Mouse (Mus musculus) intestine, postnatal 0 days (tissue): ENCODE measurements around the gene Mad1l1. TPM values are rescaled to one million over a fixed set of nuclear protein-coding genes. Genes with fewer than 3 reads are reported as not detected.

Experiments
- ATAC-seq: fragments of 200-750 bp; cut with Nextera tagmentation; 2 replicates; pipeline ENCODE4 v1.8.0; 2017; ENCODE audit warnings: mild to moderate bottlenecking, moderate TSS enrichment, moderate library complexity
- H3K27ac ChIP-seq: fragments of 300-500 bp; sonication (generic); 2 replicates; pipeline ENCODE4 v1.5.1; 2014; ENCODE audit warnings: mild to moderate bottlenecking, low read depth, low read length, moderate library complexity
- H3K27me3 ChIP-seq: fragments of 300-500 bp; sonication (generic); replicated peaks from 2 replicates; pipeline ENCODE4 v1.6.1; 2014; ENCODE audit warnings: low read length, mixed read lengths; ENCODE audit not compliant: control insufficient read depth, insufficient read depth
- H3K36me3 ChIP-seq: fragments of 300-500 bp; sonication (generic); 2 replicates; pipeline ENCODE4 v1.6.1; 2014; ENCODE audit warnings: mild to moderate bottlenecking, moderate library complexity; ENCODE audit not compliant: control insufficient read depth, insufficient read depth
- H3K4me1 ChIP-seq: fragments of 300-500 bp; sonication (generic); replicated peaks from 2 replicates; pipeline ENCODE4 v1.6.1; 2014; ENCODE audit warnings: antibody characterized with exemption, low read length, mixed read lengths; ENCODE audit not compliant: control insufficient read depth, insufficient read depth
- H3K4me2 ChIP-seq: fragments of 300-500 bp; sonication (generic); replicated peaks from 2 replicates; pipeline ENCODE4 v1.6.1; 2014; ENCODE audit warnings: low read depth, mild to moderate bottlenecking, moderate library complexity
- H3K4me3 ChIP-seq: fragments of 300-500 bp; sonication (generic); 2 replicates; pipeline ENCODE4 v1.5.1; 2014; ENCODE audit warnings: low read depth, low read length
- H3K9ac ChIP-seq: fragments of 300-500 bp; sonication (generic); 2 replicates; pipeline ENCODE4 v1.6.1; 2014; ENCODE audit warnings: mild to moderate bottlenecking, low read depth, low read length
- H3K9me3 ChIP-seq: fragments of 300-500 bp; sonication (generic); 2 replicates; pipeline ENCODE4 v1.6.1; 2016; ENCODE audit warnings: mixed run types; ENCODE audit not compliant: control insufficient read depth
- CTCF ChIP-seq: sonication (generic); IDR thresholded peaks from 2 replicates; pipeline ENCODE4 v1.5.1; 2016; ENCODE audit warnings: low read depth, mild to moderate bottlenecking, control low read depth, antibody characterized with exemption, moderate library complexity
- WGBS: fragments of 180-500 bp; shearing (Covaris S2); extraction: QIAGEN DNeasy Blood & Tissue Kit; methylation state at CpG from one replicate; pipeline ENCODE4 v1.1.7; 2014; 5-methylcytosine and 5-hydroxymethylcytosine counted together
- polyA plus RNA-seq: library from polyadenylated mRNA; unstranded; fragments of >200 nt; fragmentation: Nextera tagmentation; extraction: Ambion mirVana; gene quantifications from 2 replicates; pipeline ENCODE4 v1.2.1, GENCODE M21; 2015

The Mad1l1 gene
- polyA plus RNA-seq, 1 experiment from 2014 or later = 10.3 TPM

- H3K9ac ChIP-seq = peak overlapping the region; percentile 22; the same call in 1 of the 2 replicates
- WGBS = 52% methylated on average over 14 of the region's 14 CpGs
These were observed 38.8 kb upstream of the Mad1l1 start for GRCm38 (mm10) chr5:140359930-140360674.

DNA sequence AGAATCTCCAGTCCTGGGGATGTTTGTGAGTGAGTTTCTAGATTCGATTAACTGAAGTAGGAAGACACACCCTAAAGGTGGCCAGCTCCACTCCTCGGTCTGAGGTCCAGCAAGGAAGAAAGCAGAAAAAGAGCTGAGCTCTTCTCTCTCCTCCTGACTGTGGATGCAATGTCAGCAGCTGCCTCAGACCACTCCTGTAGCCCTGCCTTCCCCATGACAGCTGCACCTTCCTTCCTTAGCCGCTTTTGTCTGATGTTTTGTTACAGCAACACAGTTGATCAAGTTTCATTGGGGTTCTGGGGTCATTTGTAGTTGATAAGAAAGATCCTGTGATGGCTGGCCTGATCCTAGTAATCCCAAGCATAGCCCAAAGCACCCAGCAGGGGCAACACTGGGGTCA, 36.1 kb upstream of the Mad1l1 start:
- Histone ChIP-seq H3K36me3 (peaks cover 57% of the 10 kb centered on the region), H3K9me3 (no peaks in the 10 kb centered on the region), H3K27me3 (no peaks in the 10 kb centered on the region), H3K27ac (peak overlapping the region; percentile 57), H3K4me2 (no peak overlapping the region; the same call in 1 of the 2 replicates), H3K9ac (no peak overlapping the region), H3K4me3 (no peak overlapping the region), H3K4me1 (no peaks in the 10 kb centered on the region)
- no peak for ATAC-seq
- no peak for TF ChIP-seq CTCF
- WGBS = 65% methylated on average over 3 of the region's 3 CpGs

More at GRCm38 (mm10) chr5:140359930-140360674, 38.8 kb upstream of the Mad1l1 start:
- Histone ChIP-seq H3K36me3 (peaks cover 31% of the 10 kb centered on the region), H3K4me1 (no peaks in the 10 kb centered on the region), H3K4me3 (peak overlapping the region; percentile 26), H3K9me3 (no peaks in the 10 kb centered on the region), H3K27me3 (no peaks in the 10 kb centered on the region), H3K4me2 (peak overlapping the region; percentile 56), H3K27ac (peak overlapping the region; percentile 74)
- peak; percentile 72 for ATAC-seq
- TF ChIP-seq CTCF = no peak

DNA sequence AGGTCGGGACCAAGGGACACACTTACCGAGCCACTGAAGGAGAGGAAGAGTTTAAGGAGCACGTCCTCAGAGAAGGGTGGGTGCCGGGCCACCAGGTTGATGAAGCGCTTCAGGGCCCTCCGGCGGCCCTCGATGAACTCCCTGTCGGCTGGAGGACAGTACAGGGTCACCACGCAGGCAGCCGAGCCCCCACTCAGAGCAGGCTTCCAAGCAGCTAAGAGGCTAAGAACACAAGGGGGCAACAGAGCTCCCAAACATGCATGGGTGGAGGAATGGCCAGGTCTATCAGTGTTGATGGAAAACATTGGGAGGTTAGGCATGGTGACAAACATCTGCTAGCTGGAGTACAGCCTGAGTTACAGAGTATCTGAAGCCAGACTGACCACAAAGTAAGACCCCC, 34.6 kb upstream of the Mad1l1 start:
- TF ChIP-seq CTCF = peak; percentile 46
- Histone ChIP-seq H3K9ac (no peak overlapping the region), H3K27ac (no peak overlapping the region), H3K9me3 (no peaks in the 10 kb centered on the region), H3K36me3 (peaks cover 71% of the 10 kb centered on the region), H3K4me3 (no peak overlapping the region), H3K4me2 (no peak overlapping the region), H3K4me1 (no peaks in the 10 kb centered on the region), H3K27me3 (no peaks in the 10 kb centered on the region)
- 89% methylated on average over 11 of the region's 11 CpGs for WGBS
- ATAC-seq = no peak

GRCm38 (mm10) chr5:140352352-140352751, 31.0 kb upstream of the Mad1l1 start:
- Histone ChIP-seq H3K4me1 (no peaks in the 10 kb centered on the region), H3K4me2 (no peak overlapping the region), H3K27me3 (no peaks in the 10 kb centered on the region), H3K9ac (no peak overlapping the region), H3K9me3 (no peaks in the 10 kb centered on the region), H3K4me3 (no peak overlapping the region), H3K27ac (no peak overlapping the region), H3K36me3 (peaks cover 70% of the 10 kb centered on the region)
- no peak for TF ChIP-seq CTCF
- WGBS = 95% methylated on average over 6 of the region's 6 CpGs
- ATAC-seq = no peak

DNA sequence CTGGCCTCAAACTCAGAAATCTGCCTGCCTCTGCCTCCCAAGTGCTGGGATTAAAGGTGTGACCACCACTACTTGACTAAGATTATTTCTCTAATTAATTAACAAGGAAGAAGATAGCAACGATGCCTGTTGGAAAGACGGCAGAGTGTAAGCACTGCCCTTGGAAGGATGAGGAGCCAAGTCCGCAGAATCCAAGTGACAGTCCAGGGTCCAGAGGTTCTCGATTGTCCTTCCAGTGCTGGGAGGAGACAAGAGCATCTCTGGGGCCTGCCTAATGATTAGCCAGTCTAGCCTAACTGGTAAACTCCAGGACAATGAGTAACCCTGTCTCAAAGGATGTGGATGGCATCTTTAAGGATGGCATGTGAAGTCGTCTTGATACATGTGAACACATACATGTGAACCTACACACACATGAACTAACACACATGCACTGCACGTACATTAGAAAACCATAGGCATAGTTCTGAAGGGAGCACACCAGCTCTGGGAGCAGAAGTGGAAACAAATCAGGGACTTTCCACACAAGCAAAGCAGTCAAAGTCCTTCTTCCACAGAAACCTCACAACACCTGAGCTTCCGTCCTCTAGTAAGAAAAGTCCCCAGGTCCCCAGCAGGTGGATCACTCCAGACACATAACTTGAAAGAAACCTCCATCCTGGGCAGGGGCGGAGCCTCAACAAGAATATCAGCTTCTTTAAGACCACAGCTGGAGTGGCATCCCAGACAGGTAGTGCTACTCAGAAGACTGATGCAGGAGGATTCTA, 29.6 kb upstream of the Mad1l1 start:
- TF ChIP-seq CTCF = no peak
- 82% methylated on average over 8 of the region's 8 CpGs for WGBS

DNA sequence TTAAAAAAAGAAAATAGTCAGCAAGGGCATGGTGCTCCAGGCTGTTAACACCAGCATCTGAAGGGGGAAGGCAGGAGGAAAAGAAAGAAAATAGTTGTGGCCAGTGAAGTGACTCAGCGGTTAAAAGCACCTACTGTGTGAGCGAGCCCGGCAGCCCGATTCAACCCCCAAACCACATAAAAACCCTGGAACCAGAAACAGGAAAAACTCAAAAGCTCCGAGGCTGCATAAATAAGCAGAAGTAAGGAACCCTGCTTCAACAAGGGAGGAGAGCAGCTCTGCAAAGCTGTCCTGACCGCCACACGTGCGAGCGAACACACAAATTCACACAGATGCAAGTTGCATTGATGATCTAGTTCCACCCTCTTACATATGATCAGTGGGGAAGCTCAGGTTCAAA, 28.5 kb upstream of the Mad1l1 start:
- no peaks in the 10 kb centered on the region for H3K27me3 ChIP-seq
- no peak overlapping the region for H3K4me3 ChIP-seq
- no peaks in the 10 kb centered on the region for H3K4me1 ChIP-seq
- no peak overlapping the region for H3K4me2 ChIP-seq
- 93% methylated on average over 9 of the region's 9 CpGs for WGBS
- no peaks in the 10 kb centered on the region for H3K9me3 ChIP-seq
- peaks cover 66% of the 10 kb centered on the region for H3K36me3 ChIP-seq
- ATAC-seq = no peak
- H3K27ac ChIP-seq = no peak overlapping the region
- H3K9ac ChIP-seq = no peak overlapping the region
- no peak for TF ChIP-seq CTCF

More for the DNA sequence above, 29.6 kb upstream of the Mad1l1 start:
- H3K4me1 ChIP-seq = no peaks in the 10 kb centered on the region
- H3K36me3 ChIP-seq = peaks cover 67% of the 10 kb centered on the region
- H3K4me3 ChIP-seq = no peak overlapping the region
- no peak overlapping the region for H3K9ac ChIP-seq
- no peak for ATAC-seq
- no peaks in the 10 kb centered on the region for H3K27me3 ChIP-seq
- H3K27ac ChIP-seq = no peak overlapping the region
- H3K4me2 ChIP-seq = no peak overlapping the region
- no peaks in the 10 kb centered on the region for H3K9me3 ChIP-seq
